Mouse (Mus musculus): Measurements from ENCODE around the gene Cdc42. TPM values are rescaled to one million over a fixed set of nuclear protein-coding genes. Genes with fewer than 3 reads are reported as not detected.

The Cdc42 gene
- total RNA-seq (2022), result 100 to 1,000 TPM; 310 to 362 (median 328) TPM

- DNase-seq (ENCODE audit: low spot score in 2 of 2), result peak; percentile 93 to 96
Observed at GRCm38 (mm10) chr4:137357517-137358254, at the start of gene Cdc42. TSS of gene Cdc42 (minus strand) at chr4:137357720.

- no peak for DNase-seq (ENCODE audit: low spot score in 2 of 2)
Observed at GRCm38 (mm10) chr4:137405571-137405970, 48.1 kb upstream of the Cdc42 start.

GRCm38 (mm10) chr4:137396641-137397525, 39.4 kb upstream of the Cdc42 start:
- no peak for DNase-seq (ENCODE audit: low spot score in 2 of 2)

- no peak for DNase-seq (ENCODE audit: low spot score in 2 of 2)
Observed at GRCm38 (mm10) chr4:137393378-137394135, 36.0 kb upstream of the Cdc42 start.

GRCm38 (mm10) chr4:137392874-137393273, 35.4 kb upstream of the Cdc42 start:
- DNase-seq (ENCODE audit: low spot score in 2 of 2), result no peak

GRCm38 (mm10) chr4:137391287-137391686, 33.8 kb upstream of the Cdc42 start:
- no peak for DNase-seq (ENCODE audit: low spot score in 2 of 2)

GRCm38 (mm10) chr4:137390196-137390595, 32.7 kb upstream of the Cdc42 start:
- no peak for DNase-seq (ENCODE audit: low spot score in 2 of 2)

GRCm38 (mm10) chr4:137388983-137389382, 31.5 kb upstream of the Cdc42 start:
- DNase-seq (ENCODE audit: low spot score in 2 of 2), result no peak

- DNase-seq (ENCODE audit: low spot score in 2 of 2), result peak; percentile 70 to 75
Observed at GRCm38 (mm10) chr4:137388059-137388794, 30.7 kb upstream of the Cdc42 start.

GRCm38 (mm10) chr4:137387482-137388058, 30.1 kb upstream of the Cdc42 start:
- DNase-seq (ENCODE audit: low spot score in 2 of 2), result no peak

GRCm38 (mm10) chr4:137380702-137381605, 23.4 kb upstream of the Cdc42 start:
- no peak for DNase-seq (ENCODE audit: low spot score in 2 of 2)

GRCm38 (mm10) chr4:137379713-137380255, 22.3 kb upstream of the Cdc42 start:
- no peak for DNase-seq (ENCODE audit: low spot score in 2 of 2)

GRCm38 (mm10) chr4:137379085-137379484, 21.6 kb upstream of the Cdc42 start:
- no peak for DNase-seq (ENCODE audit: low spot score in 2 of 2)

GRCm38 (mm10) chr4:137377526-137378304, 20.2 kb upstream of the Cdc42 start:
- no peak for DNase-seq (ENCODE audit: low spot score in 2 of 2)

GRCm38 (mm10) chr4:137376778-137377177, 19.3 kb upstream of the Cdc42 start:
- DNase-seq (ENCODE audit: low spot score in 2 of 2), result no peak

GRCm38 (mm10) chr4:137375314-137376278, 18.1 kb upstream of the Cdc42 start:
- DNase-seq (ENCODE audit: low spot score in 2 of 2), result no peak

GRCm38 (mm10) chr4:137373711-137374110, 16.2 kb upstream of the Cdc42 start:
- DNase-seq (ENCODE audit: low spot score in 2 of 2), result no peak

All from left cerebral cortex, adult 8-10 months (tissue).